12 mouse cellular contexts compared by ENCODE assay signal in the genomic region with DNA sequence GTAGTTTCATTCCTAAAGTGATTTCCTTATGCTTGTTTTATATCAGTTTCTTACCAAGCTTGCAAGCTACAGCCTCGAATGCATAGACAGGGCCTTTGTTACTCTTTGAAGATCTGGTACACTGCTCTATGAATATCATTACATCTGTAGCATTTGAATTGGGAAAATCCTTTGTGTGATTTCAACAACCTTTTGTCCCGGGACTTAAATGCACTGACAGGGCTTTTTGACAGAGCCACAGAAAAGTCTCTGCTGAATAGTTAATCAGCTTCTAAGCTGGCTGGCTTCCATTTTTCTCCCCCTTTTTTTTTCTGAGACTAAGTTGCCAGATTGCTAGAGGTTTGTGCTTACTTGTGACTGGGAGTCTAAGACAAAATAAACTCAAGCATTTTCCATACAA.
DNase-seq lines count a peak whose midpoint lies in the region; ATAC-seq lines count a peak whose summit lies in the region.
"Had no signal": no experiment of that assay in that cellular context is flagged by ENCODE, and none has a peak within 500 bp of the region (broad histone marks: within the 10 kb centered on the region; RNA-seq: fewer than 3 reads in every experiment).

No protein-coding gene starts in this region.

- no peak for DNase-seq in neural tube, embryonic 11.5 days (ENCODE audit: low spot score)
- DNase-seq in neural tube, embryonic 10.5 days (ENCODE audit: extremely low spot score, low spot score) = no peak
- no peak for DNase-seq in thymus, postnatal 4 days
- no peak for DNase-seq in lung, postnatal 36 days
- DNase-seq: heart, adult 11 months; thymus, adult 2 months had no signal

- H3K27me3 ChIP-seq in neural tube, embryonic 11.5 days (ENCODE audit: control insufficient read depth, insufficient read depth, low read length) = no peaks in the 10 kb centered on the region
- no peaks in the 10 kb centered on the region for H3K27me3 ChIP-seq in forebrain, embryonic 12.5 days
- H3K27me3 ChIP-seq in hindbrain, embryonic 16.5 days (replicated peaks; ENCODE audit: control insufficient read depth, insufficient read depth, low read length) = no peaks in the 10 kb centered on the region
- H3K27me3 ChIP-seq in neural tube, embryonic 14.5 days (ENCODE audit: control insufficient read depth, insufficient read depth, low read length) = no peaks in the 10 kb centered on the region

- peak; percentile 79 for ATAC-seq in neural tube, embryonic 11.5 days (ENCODE audit: insufficient read depth, low FRiP score, low TSS enrichment)
- ATAC-seq in forebrain, embryonic 12.5 days (ENCODE audit: low FRiP score) = peak; percentile 92
- ATAC-seq in hindbrain, embryonic 16.5 days = peak; percentile 88
- 0 out of 2 replicates have a peak, but pooled peaks have one; percentile 38 for ATAC-seq in neural tube, embryonic 14.5 days (ENCODE audit: low read depth)
- no peak for ATAC-seq in erythroblast, adult 5-6 weeks (replicated peaks; ENCODE audit: low FRiP score, poor library complexity, severe bottlenecking)

- H3K9me3 ChIP-seq in neural tube, embryonic 11.5 days (ENCODE audit: control insufficient read depth, low read length) = no peaks in the 10 kb centered on the region
- H3K9me3 ChIP-seq in forebrain, embryonic 12.5 days = no peaks in the 10 kb centered on the region
- no peaks in the 10 kb centered on the region for H3K9me3 ChIP-seq in hindbrain, embryonic 16.5 days (ENCODE audit: control insufficient read depth, low read length)
- H3K9me3 ChIP-seq in neural tube, embryonic 14.5 days (ENCODE audit: control insufficient read depth, low read length) = no peaks in the 10 kb centered on the region

- no peak overlapping the region for H3K4me2 ChIP-seq in neural tube, embryonic 11.5 days (ENCODE audit: low read depth)
- H3K4me2 ChIP-seq in forebrain, embryonic 12.5 days = no peak overlapping the region
- no peak overlapping the region for H3K4me2 ChIP-seq in hindbrain, embryonic 16.5 days (ENCODE audit: low read length)
- H3K4me2 ChIP-seq in neural tube, embryonic 14.5 days (ENCODE audit: low read depth, low read length) = no peak overlapping the region

- WGBS in neural tube, embryonic 11.5 days = 44% methylated on average over 2 of the region's 2 CpGs
- WGBS in forebrain, embryonic 12.5 days = 9% methylated on average over 2 of the region's 2 CpGs
- WGBS in hindbrain, embryonic 16.5 days = 13% methylated on average over 2 of the region's 2 CpGs
- WGBS in neural tube, embryonic 14.5 days = 20% methylated on average over 2 of the region's 2 CpGs

- H3K27ac ChIP-seq in neural tube, embryonic 11.5 days (ENCODE audit: low read depth, low read length) = no peak overlapping the region
- H3K27ac ChIP-seq in forebrain, embryonic 12.5 days = peak overlapping the region; percentile 89
- no peak overlapping the region for H3K27ac ChIP-seq in hindbrain, embryonic 16.5 days (ENCODE audit: low read depth, low read length)
- H3K27ac ChIP-seq in neural tube, embryonic 14.5 days (ENCODE audit: low read depth, low read length) = 0 out of 2 replicates have a peak overlapping the region, but pooled peaks have one; percentile 13
- H3K27ac ChIP-seq: kidney, postnatal 0 days had no signal

- no peaks in the 10 kb centered on the region for H3K4me1 ChIP-seq in neural tube, embryonic 11.5 days (ENCODE audit: control insufficient read depth, insufficient read depth, low read length)
- H3K4me1 ChIP-seq in forebrain, embryonic 12.5 days = peaks cover 17% of the 10 kb centered on the region
- no peaks in the 10 kb centered on the region for H3K4me1 ChIP-seq in hindbrain, embryonic 16.5 days (ENCODE audit: control insufficient read depth, insufficient read depth, low read depth, low read length)
- no peaks in the 10 kb centered on the region for H3K4me1 ChIP-seq in neural tube, embryonic 14.5 days (ENCODE audit: control insufficient read depth, insufficient read depth, low read length)

- H3K4me3 ChIP-seq in neural tube, embryonic 11.5 days (ENCODE audit: low read depth, low read length) = no peak overlapping the region
- no peak overlapping the region for H3K4me3 ChIP-seq in forebrain, embryonic 12.5 days (replicated peaks)
- H3K4me3 ChIP-seq in hindbrain, embryonic 16.5 days (ENCODE audit: low read length) = no peak overlapping the region
- H3K4me3 ChIP-seq in neural tube, embryonic 14.5 days (ENCODE audit: low read depth, low read length) = no peak overlapping the region
- H3K4me3 ChIP-seq: myocyte had no signal

- H3K9ac ChIP-seq in neural tube, embryonic 11.5 days (ENCODE audit: low read length) = no peak overlapping the region
- H3K9ac ChIP-seq in forebrain, embryonic 12.5 days = no peak overlapping the region
- no peak overlapping the region for H3K9ac ChIP-seq in hindbrain, embryonic 16.5 days (ENCODE audit: low read depth, low read length)
- H3K9ac ChIP-seq in neural tube, embryonic 14.5 days (replicated peaks; ENCODE audit: low read depth, low read length) = no peak overlapping the region

- no peaks in the 10 kb centered on the region for H3K36me3 ChIP-seq in neural tube, embryonic 11.5 days (ENCODE audit: control insufficient read depth, insufficient read depth, low read length)
- H3K36me3 ChIP-seq in forebrain, embryonic 12.5 days (replicated peaks) = no peaks in the 10 kb centered on the region
- H3K36me3 ChIP-seq in hindbrain, embryonic 16.5 days (ENCODE audit: control insufficient read depth, insufficient read depth, low read length) = no peaks in the 10 kb centered on the region
- H3K36me3 ChIP-seq in neural tube, embryonic 14.5 days (ENCODE audit: control insufficient read depth, insufficient read depth, low read length) = no peaks in the 10 kb centered on the region

Comparison
In these comparisons a context has a peak if more than half of its experiments do, and no peak if none do; other contexts are left out.
1. H3K27ac ChIP-seq: peak in forebrain, embryonic 12.5 days (single experiment) and neural tube, embryonic 14.5 days (single experiment); none in neural tube, embryonic 11.5 days (single experiment) and hindbrain, embryonic 16.5 days (single experiment).